Mouse (Mus musculus) G1E-ER4 (cell line): ENCODE data around the gene Large2. TPM values are rescaled to one million over a fixed set of nuclear protein-coding genes. Genes with fewer than 3 reads are reported as not detected.

Experiments used
- GATA1 ChIP-seq: IDR thresholded peaks from one replicate; pipeline ENCODE4 v1.8.0; 2012; ENCODE audit warnings: low read length, inconsistent platforms
- polyA plus RNA-seq: library from polyadenylated mRNA; stranded (reverse); fragments of >175 nt; gene quantifications from 2 replicates; pipeline ENCODE4 v1.2.3, GENCODE M21; 2012

The Large2 gene
- polyA plus RNA-seq, 1 experiment, result not detected

DNA sequence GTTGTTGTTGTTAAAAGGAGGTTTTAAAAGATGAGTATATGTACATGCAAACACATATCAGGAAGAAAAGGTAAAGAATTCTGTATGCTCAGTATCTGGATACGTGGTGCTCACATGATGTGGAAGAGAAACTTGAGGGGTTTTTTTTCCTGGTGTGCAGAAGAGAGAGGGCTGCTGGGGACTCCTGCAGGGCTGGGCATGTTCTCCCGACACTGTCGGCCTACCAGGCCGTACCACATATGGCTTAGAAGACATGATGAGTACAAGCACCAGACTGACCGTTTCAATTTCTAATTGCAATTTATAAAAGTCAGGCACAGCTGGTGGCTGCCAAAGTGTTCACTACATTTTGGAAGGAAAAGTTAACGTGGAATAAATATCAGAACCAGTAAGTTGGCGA, 49.0 kb downstream of the Large2 start:
- TF ChIP-seq GATA1, result no peak

DNA sequence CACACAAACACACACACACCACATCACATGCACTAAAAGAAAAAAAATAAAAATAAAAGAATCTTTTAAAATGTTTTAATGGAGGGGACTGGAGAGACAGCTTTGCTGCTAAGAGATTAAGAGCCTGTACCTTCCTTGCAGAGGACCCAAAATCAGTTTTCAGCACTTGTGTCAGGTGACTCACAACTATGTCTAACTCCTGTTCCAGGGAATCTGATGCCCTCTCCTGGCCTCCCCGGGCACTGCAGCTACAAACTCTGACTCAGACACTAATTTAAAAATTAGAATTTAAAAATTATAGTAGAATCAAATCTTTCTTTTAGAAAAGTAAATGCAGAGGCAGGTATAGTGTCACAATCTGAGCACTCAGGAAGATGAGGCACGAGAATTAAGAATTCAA, 52.0 kb downstream of the Large2 start:
- TF ChIP-seq GATA1, result no peak

DNA sequence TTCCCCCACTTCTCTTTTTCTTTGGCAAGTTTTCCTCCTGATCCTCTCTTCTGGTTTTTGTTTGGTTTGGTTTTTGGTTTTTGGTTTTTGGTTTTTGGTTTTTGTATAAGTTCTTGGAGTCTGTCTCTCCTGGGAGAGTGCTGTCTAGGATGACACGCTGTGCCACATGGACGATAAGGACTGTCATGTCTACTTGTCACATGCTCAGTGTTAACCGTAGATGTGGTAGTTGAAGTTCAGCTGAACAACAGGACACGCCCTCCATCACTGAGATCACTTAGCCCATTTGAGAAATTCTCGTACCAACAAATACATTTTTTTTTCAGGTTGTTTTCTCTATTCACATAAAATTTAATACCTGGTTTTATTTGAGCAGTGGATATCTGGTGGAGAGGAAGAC, 57.4 kb downstream of the Large2 start:
- TF ChIP-seq GATA1, result no peak

DNA sequence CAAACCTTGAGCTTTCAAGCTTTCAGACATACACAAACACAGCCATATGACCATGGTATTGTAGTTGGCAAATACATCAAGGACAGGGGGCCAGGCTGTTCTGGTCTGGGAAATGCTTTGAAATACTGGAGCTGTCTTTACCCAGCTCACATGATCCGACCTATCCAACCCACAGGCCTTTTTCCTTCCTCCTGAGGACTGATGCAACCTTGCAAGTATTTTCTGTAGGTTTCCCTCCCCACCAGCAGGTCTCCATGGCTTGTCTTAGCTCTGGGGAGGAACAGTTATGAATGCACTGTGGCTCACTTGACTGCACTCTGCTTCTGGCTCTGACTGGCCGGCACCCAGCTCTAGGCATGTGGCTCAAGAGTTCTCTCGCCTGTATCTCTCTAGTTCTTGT, 58.0 kb downstream of the Large2 start:
- no peak for TF ChIP-seq GATA1

Other genes starting within 250 kb of the Large2 start
- gene Pex16, start 193 bp downstream of the Large2 start, polyA plus RNA-seq, result 22.5 and 30.6 TPM in 2 replicates
- 0.95 and 1.1 TPM in 2 replicates for gene 1700029I15Rik, start 7.7 kb upstream of the Large2 start, polyA plus RNA-seq
- gene Mapk8ip1, start 26.4 kb upstream of the Large2 start, polyA plus RNA-seq, result 0.11 and 0.15 TPM in 2 replicates
- gene Cry2, start 59.2 kb upstream of the Large2 start, polyA plus RNA-seq, result 16.0 and 17.5 TPM in 2 replicates
- 24.5 and 26.9 TPM in 2 replicates for gene Slc35c1, start 85.7 kb upstream of the Large2 start, polyA plus RNA-seq
- gene Chst1, start 224.8 kb upstream of the Large2 start, polyA plus RNA-seq, result 0.11 TPM in 1 of 2 replicates, not detected in the other